Mouse (Mus musculus) ovary, postnatal 10 days (tissue): Measurements from ENCODE around the gene Cdh12.

Source experiments
- DNase-seq: peaks from one replicate; pipeline ENCODE4 v3.0.0; 2022; ENCODE audit warnings: low spot score

The Cdh12 gene

DNA sequence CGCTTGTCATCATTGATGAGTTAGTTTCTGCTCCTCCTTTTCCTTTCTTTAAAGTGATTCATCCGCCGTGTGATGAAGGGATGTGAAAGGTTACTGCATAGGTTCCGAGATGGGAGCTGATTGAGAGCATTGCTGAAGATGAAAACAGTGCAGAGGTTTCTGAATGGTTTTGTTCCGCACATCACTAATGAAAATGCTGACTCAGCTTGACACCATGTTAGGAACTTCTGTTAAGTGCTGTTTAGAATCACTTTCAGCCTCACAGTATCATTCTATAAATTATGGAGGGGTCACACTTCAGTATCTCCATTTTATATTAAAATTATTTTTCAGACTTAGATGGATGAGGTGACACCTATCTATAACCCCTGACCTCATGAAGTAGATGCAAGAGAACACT is 247.2 kb downstream of the Cdh12 start:
- DNase-seq: no peak

DNA sequence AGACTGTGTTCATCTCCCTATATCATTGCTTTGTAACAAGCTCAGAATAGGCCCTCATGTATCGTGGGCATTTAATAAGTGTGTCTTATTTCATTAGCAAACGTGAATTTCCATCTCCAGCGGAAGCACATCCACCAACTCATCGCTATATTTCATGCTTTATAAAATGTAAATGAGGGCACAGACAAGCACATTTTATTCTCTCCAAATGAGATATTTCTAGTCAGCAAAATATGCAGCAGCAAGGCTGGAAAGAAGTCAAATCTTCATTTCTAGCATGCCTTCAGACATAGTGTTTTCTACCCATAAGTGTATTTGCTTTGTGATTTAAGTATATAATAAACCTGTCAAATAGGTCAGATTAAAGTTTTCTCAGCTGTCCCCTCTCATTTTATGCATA is 262.8 kb downstream of the Cdh12 start:
- no peak for DNase-seq

DNA sequence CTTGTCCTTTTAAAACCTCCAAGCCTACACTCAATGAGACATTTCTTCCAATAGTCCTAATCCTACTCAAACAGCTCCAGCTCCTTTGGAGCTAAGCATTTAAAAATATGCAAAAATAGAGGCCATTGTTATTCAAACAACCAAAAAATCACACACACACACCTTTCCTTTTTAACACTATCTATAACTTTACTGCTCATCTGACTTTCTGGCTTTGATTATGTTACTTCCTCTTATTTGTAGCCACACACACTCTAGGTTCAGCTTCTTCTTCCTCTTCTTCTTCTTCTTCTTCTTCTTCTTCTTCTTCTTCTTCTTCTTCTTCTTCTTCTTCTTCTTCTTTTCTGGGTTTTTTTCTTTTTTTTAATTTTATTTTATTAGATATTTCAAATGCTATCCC is 323.2 kb downstream of the Cdh12 start:
- DNase-seq: no peak

DNA sequence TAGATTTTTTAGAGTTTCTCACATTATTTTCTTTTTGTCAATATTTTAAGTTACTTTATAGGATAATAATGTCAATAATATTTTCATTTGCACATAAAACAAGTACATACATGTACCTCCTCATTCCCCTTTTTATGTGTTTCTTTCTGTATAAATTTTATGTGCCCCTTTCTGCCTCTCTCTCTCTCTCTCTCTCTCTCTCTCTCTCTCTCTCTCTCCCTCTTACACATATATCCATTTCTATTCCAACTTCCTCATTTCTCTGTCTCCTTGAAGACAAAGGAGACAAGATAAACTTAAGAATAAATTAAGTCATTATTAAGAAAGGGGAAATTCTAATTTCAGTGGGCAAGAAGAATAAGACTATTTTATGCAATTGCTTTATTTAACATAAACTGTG is 324.4 kb downstream of the Cdh12 start:
- no peak for DNase-seq

DNA sequence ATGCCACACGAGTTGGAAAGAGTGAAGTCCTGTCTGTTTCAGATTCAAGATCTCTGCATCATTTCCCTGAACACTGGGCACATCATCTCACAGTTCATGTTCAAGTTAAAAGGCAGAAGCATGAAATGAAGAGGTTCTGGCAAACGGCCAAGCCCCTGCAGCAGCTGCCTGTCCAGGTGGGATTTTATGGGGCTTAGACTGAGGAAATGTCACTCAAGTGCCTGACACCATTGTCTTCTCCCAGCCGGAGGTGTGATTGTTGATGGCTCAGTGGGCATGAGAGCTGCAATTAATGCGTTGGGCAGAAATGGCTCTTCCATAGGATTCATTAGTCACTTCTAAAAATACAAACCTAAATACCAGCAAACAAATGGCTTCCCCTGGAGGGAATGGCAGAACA is 347.9 kb downstream of the Cdh12 start:
- no peak for DNase-seq

DNA sequence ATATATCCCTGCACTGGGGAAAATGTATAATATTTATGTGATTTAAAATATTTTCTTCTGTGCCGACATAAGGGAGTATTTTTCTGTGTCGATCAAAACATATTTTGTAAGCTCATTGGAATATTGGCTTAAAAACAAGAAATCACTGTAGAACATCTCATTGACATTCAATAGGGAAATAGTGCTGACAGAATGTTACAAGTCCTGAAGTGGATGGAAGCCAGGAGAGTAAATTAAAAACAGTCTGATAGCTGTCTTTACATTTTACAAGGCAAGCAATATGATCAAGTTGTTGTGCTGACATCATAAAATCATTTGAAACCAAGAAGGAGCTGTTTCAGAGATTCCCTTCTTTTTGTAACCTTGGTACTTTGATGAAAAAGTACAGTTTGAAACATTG is 349.5 kb downstream of the Cdh12 start:
- DNase-seq: no peak

DNA sequence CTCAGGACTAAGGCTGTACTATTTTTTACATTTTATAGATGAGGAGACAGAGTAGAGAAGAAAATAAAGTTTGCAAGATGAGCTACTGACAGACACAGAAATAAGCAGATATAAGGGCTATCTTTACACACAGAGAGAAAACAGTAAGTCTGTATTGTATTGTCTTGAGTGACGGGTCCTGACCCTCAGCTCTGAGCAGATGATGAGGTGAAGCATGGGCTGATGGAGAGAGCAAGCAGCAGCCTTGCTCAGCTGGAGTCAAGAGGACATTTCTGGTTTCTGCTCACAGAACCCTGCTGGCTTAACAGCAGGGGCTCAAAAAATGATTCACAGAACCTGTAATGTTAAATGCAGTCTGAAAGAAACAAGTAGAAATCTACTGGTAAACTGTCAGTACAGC is 386.8 kb downstream of the Cdh12 start:
- DNase-seq: no peak

DNA sequence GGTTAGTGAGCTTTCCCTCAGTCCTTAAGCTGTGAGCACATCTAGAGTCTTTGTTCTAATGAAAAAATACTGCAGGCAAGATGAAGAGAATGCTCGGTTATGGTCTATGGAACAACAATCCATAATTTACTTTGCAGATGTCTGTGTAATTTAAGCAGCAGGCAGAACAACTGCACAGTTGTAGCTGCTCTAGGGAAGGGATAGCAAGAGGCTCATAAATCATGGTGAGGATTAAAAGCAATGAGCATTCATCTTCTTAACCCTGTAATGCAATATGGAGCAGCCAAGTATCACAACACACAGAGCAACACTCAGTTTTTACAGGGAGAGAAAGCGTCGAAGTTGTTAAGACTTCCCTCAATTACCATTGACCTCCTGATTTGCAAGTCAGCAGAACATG is 387.9 kb downstream of the Cdh12 start:
- DNase-seq: no peak

DNA sequence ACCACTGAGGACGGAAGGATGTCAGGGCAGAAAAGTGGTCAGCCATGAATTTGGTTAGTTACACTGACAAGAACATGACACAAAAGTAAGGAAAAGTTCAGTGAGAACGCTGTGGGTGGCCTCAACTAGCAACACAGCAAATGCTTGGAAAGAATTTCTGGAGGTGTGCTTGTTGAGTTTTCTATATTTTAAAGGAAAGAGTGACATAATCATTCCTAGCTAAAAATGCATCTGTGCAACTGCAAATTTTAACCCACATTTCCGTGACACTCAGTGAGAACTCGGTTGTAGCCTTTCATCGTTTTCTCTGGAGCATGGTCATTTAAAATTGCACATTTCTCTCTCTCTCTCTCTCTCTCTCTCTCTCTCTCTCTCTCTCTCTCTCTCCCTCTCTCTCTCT is 392.4 kb downstream of the Cdh12 start:
- DNase-seq: no peak

DNA sequence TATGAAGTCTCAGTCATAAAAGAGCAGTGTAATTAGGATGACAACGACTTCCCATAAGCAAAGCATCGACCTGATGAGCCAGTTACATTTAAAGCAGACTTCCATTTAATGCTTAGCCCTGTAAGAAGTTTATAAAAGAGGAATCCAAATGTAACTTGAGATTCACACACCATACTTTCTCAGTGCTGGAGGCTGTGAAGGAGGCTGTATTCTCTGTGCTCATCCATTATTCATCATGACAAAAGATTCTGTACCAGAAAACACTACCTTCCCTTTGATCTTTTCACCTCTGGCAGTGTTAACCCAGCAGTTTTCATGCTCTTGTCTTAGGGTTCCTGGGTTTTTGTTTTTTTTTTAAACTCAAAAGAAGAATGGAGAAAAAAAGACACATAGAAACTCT is 414.0 kb downstream of the Cdh12 start:
- DNase-seq: no peak

DNA sequence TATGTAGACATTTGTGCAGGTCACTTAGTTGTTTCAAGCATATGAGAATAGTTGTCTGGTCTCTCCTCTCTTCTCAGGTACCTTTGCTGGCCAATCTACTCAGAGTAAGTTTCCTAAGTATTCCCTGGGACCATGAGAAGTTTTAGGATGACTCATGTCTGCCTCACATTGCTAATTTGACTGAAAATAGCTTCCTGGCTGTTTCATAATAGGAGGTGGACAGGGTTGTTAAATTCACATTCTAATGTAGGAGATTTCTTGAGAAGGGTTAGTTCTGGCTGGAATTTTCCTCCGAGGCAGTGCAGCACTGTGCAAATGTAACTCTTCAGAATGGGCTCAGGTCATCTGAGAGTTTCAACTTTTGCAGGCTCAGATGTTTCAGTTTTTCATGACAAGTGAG is 423.5 kb downstream of the Cdh12 start:
- no peak for DNase-seq

DNA sequence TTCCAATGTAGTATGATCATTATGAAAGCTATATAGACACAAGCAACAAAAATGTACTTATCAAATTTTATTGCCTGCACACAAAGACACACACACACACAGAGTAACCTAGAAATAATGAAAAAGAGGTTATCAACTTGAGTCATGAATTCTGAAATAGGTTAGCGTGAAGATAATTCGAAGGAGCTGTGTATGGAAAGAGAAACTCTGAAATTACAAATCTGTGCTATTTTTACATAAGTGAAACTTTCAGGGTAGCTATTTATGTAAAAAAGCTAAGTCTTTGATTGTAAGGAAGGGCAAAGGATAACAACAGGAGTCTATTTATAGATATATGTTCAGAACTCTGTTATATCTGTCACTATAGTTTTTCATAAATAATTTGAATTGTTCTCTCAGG is 427.9 kb downstream of the Cdh12 start:
- DNase-seq: no peak

DNA sequence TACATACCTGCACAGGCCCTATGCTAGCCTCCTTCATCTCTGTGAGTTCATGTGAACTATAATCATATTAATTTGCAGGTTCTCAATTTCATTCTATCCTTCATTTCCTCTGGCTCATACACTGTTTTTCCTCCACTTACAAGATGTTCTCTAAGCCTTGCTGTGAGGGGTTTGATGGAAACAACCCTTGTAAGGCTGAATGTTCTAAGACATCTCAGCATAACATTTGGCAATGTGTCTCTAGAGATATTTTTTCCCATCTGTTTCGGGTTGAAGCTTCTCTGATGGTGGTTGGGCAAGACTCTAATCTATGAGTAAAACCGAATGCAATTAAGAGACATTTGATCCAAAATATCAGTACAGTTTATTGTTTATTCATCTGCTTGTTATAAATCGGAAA is 444.4 kb downstream of the Cdh12 start:
- DNase-seq: no peak

DNA sequence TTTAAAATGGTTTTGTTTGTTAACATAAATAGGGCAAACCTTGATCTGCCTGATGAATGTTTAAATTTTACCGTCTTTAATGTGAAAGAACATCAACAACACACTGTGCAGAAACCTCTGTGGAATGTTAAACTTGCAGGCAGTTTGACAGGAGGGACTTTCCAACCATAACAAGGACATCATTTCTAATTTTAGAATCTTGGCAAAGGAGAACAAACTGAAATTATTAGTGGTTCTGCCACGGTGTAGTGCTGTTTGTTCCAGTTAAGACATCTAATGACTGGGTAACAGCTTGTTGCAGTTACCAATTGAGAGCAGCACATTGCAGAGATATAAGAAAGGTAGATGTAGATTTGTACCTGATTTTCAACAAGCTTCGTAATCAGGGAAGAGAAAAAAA is 453.5 kb downstream of the Cdh12 start:
- no peak for DNase-seq

DNA sequence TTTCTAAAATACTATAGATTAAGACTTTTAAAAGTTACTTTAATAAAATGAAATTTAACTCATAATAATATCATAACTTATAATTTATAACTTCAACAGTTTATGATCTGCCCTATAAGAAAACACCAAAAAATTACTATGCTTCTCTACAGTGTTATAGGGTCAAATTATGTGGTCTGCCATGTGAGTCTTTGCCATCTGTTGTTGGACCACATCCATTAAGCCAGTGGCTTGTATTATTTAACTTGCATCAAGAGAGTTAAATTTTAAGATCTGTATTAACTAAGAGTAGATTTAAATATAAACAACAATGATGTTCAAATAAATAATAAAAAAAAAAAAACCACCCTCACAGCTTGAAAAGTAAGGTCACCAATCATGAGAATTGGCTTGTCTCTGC is 479.2 kb downstream of the Cdh12 start:
- DNase-seq: no peak

DNA sequence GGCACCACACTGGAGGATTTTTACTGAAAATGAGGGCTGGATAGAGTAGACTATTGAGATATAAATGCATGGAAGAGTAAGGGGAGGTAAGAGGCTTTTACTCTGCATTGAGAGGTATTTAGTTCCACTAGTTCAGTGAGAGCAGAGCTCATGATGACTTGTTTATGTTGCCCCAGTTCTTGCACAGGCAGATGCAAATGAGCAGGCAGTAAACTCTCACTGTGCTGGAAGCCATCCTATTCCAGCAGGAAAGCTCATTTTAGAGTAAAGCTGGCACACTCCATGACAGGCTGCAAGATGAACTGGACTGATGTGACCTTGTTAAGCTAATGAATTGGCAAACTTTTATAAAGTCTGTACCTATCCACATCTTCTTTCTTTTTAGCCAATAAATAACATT is 494.9 kb downstream of the Cdh12 start:
- no peak for DNase-seq

DNA sequence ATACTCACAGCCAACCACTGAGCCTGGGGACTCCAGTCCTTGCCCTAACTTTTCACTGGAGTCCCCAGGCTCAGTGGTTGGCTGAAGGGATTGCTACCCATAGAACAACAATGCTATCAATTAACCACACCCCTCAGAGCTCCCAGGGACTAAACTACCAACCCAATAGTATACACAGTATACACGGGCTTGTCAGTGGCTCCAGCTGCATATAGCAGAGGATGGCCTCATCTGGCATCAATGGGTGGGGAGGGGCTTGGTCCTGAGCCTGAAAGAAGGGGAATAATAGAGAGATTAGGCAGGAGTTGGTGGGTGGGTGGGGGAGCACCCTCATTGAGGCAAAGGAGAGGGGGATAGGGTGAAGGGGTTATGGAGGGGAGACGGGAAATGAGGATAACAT is 518.4 kb downstream of the Cdh12 start:
- no peak for DNase-seq

DNA sequence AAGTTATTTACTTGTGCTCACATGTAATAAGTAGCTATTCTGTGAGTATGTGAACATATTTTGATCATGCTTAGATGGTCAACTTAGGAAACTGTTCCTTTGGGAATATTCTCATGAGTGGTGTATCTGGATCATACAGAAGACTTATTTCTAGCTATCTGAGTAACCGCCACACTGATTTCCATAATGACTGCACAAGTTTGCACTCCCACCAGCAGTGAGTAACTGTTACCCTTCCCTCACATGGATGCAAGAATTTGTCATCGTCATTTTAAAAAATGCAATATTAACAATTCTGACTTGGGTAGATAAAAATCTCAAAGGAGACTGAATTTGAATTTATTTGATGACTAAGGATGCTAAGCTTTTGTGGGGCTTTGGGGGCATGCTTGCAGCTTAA is 522.0 kb downstream of the Cdh12 start:
- DNase-seq: no peak

DNA sequence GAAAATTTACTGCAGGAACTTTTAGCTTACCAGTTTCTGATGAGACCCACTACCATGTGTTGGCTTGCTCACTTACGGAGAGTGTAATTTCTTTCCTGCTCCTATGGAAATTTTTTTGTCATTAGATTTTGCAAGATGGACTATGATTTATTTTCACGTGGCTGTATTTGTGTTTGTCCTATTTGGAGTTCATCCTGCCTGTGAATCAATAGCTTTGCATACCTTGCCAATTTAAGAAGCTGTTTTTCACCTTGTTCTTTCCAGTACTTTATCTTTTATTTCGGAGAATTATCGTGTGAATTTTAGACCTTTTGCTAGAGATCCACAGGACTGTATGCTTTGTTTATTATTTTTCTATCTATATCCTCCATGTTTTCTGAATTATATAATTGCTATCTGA is 551.5 kb downstream of the Cdh12 start:
- DNase-seq: no peak

DNA sequence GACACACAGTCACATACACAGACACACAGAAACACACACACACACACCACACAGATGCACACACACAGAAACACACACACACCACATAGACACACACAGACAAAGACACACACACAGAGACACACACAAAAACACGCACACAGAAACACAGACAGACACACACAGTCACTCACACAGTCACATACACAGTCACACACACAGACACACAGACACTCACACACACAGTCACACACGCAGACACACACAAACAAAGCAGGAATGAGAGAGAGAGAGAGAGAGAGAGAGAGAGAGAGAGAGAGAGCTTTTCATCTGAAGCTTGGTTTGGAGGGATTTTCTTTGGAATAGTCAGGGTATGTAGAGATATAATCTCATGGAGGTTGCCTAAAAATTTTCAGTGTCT is 558.9 kb downstream of the Cdh12 start:
- DNase-seq: no peak

DNA sequence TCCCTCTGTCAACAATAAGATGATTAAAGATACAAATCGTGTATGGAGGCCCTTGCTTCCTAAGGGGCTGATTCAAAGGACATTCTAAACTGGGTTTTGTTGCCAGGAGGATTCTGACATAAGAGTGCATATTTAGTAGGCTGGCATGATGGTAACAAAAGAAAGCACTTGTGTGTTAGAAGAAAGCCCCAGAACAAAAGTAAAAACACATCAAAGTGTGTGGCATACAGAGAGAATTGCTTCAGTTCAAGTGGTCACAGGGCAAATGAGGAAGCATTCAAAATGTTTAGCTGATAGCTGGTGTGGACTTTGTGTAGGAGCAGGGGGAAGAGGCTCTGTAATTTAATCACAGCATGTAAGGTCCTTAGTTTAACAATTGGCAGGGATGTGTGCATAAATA is 559.4 kb downstream of the Cdh12 start:
- no peak for DNase-seq

DNA sequence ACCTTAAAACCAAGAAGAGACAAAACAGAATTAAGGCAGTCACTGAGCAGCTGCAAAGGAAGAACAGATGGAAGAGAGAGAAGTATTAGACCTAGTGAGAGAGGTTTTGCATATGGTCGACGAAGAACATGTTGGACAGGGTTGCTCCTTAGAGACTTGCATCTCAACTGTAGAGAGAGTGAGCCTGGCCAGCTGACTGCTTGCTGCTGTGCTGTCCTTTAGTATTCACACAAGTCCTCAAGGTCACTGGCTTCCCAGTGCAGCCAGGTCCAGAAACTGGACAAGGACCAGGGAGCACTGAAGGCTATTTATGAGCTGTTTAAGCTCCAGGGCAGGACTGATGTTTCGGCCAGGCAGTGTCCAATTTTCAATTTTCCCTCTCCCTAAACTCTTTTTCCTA is 559.9 kb downstream of the Cdh12 start:
- no peak for DNase-seq

DNA sequence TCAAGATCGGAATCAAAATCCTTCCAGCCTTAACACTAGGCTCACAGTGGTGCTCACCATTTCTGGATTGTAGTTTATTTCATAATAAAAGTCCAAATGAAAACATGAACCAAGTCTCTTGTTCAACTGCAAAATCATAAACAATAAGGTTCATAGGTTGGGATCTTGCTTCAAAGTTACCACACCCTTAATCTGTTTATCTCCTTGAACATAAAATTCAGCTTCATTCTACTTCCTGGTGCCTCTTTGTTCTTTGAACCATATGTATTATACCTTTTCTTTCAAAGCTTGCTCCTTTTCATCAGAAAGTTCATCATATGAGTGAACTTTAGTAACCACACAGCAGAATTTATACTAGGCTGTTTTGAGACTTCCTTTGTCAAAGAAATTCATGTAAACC is 614.6 kb downstream of the Cdh12 start:
- no peak for DNase-seq

DNA sequence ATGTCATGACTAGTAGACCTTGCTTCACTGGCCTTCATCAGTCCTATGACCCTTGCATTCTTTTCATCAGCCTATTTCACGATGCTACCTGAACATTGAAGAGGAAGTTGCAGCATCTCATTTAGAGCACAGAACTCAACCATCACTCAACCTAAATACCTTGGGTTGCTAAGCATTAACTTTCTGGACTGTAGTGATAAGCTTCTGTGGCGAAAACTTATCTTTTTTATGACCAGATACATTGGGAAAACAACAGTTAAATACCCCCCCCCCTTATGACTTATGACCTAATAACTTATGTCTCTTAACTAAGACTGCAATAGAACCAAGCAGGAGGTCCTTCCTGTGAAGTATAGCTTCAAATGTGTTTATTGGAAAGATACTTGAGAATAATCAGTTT is 620.2 kb downstream of the Cdh12 start:
- no peak for DNase-seq

DNA sequence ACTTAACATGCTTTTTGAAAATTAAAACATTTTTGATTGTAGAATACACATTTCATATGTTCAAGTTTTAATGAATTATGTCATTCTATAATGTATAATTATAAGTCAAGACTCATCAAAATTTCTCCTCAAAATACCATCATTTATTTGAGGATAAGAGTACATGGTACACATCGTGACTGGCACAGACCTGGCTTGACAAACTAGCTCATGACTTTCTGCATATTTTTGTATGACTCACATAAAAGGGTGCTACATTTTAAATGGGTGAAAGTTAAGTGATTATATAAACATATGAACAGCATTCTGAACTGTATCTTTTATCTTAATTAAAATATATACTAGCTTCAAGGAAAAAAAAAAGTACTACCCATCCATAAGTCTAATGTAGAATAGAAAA is 643.8 kb downstream of the Cdh12 start:
- no peak for DNase-seq
